Mouse (Mus musculus) midbrain, embryonic 14.5 days (tissue): ENCODE measurements around the gene Sult2b1. TPM values are rescaled to one million over a fixed set of nuclear protein-coding genes. Genes with fewer than 3 reads are reported as not detected.

Experiments
- ATAC-seq: fragments of 200-750 bp; cut with Nextera tagmentation; 2 replicates; pipeline ENCODE4 v1.8.0; 2017; ENCODE audit warnings: moderate number of reproducible peaks, moderate library complexity; ENCODE audit not compliant: low FRiP score, low TSS enrichment
- DNase-seq: peaks from one replicate; pipeline ENCODE4 v3.0.0-alpha.2; 2015
- H3K27ac ChIP-seq: fragments of 300-500 bp; sonication (generic); replicated peaks from 2 replicates; pipeline ENCODE4 v1.5.1; 2014; ENCODE audit warnings: mild to moderate bottlenecking, low read depth, low read length, moderate library complexity
- H3K27me3 ChIP-seq: fragments of 300-500 bp; sonication (generic); 2 replicates; pipeline ENCODE4 v1.6.1; 2014; ENCODE audit warnings: low read length, control low read depth, mixed read lengths; ENCODE audit not compliant: control insufficient read depth, insufficient read depth
- H3K36me3 ChIP-seq: fragments of 300-500 bp; sonication (generic); 2 replicates; pipeline ENCODE4 v1.6.1; 2014; ENCODE audit warnings: low read length, control low read depth; ENCODE audit not compliant: control insufficient read depth, insufficient read depth
- H3K4me1 ChIP-seq: fragments of 300-500 bp; sonication (generic); 2 replicates; pipeline ENCODE4 v1.6.1; 2014; ENCODE audit warnings: mild to moderate bottlenecking, antibody characterized with exemption, low read length, control low read depth; ENCODE audit not compliant: control insufficient read depth, insufficient read depth
- H3K4me2 ChIP-seq: fragments of 300-500 bp; sonication (generic); 2 replicates; pipeline ENCODE4 v1.6.1; 2014; ENCODE audit warnings: mild to moderate bottlenecking, low read length, moderate library complexity
- H3K4me3 ChIP-seq: fragments of 300-500 bp; sonication (generic); replicated peaks from 2 replicates; pipeline ENCODE4 v1.5.1; 2014; ENCODE audit warnings: low read depth, low read length
- H3K9ac ChIP-seq: fragments of 300-500 bp; sonication (generic); replicated peaks from 2 replicates; pipeline ENCODE4 v1.6.1; 2014; ENCODE audit warnings: mild to moderate bottlenecking, low read length, moderate library complexity
- H3K9me3 ChIP-seq: fragments of 300-500 bp; sonication (generic); 2 replicates; pipeline ENCODE4 v1.6.1; 2016; ENCODE audit warnings: low read length, control low read depth, mixed read lengths; ENCODE audit not compliant: control insufficient read depth
- WGBS: fragments of 180-500 bp; shearing (Covaris S2); extraction: QIAGEN DNeasy Blood & Tissue Kit; methylation state at CpG from one replicate; pipeline ENCODE4 v1.1.7; 2014; 5-methylcytosine and 5-hydroxymethylcytosine counted together
- polyA plus RNA-seq: library from polyadenylated mRNA; unstranded; fragments of >200 nt; fragmentation: Nextera tagmentation; extraction: Ambion mirVana; gene quantifications from 2 replicates; pipeline ENCODE4 v1.2.1, GENCODE M21; 2014

Gene Sult2b1
- polyA plus RNA-seq, 1 experiment from 2014 or later: 5.2 TPM

GRCm38 (mm10) chr7:45797661-45798510 is 13.4 kb upstream of the Sult2b1 start:
- Histone ChIP-seq H3K4me3 (peak overlapping the region; percentile 22), H3K4me2 (peak overlapping the region; percentile 51), H3K27me3 (0 out of 2 replicates have a peak, but pooled peaks cover 4% of the 10 kb centered on the region), H3K27ac (no peak overlapping the region), H3K9me3 (no peaks in the 10 kb centered on the region), H3K36me3 (peaks cover 91% of the 10 kb centered on the region), H3K9ac (peak overlapping the region; percentile 49), H3K4me1 (peaks cover 16% of the 10 kb centered on the region)
- WGBS: 2% methylated on average over 54 of the region's 60 CpGs
- ATAC-seq (no peak), DNase-seq (peak; percentile 51)

- DNase-seq (no peak), ATAC-seq (no peak)
- H3K27ac ChIP-seq: no peak overlapping the region
- no peak overlapping the region for H3K4me3 ChIP-seq
- peaks cover 91% of the 10 kb centered on the region for H3K36me3 ChIP-seq
- 0 out of 2 replicates have a peak, but pooled peaks cover 4% of the 10 kb centered on the region for H3K27me3 ChIP-seq
- H3K9ac ChIP-seq: peak overlapping the region; percentile 49
- no peaks in the 10 kb centered on the region for H3K9me3 ChIP-seq
- H3K4me1 ChIP-seq: peaks cover 16% of the 10 kb centered on the region
- 31% methylated on average over 6 of the region's 6 CpGs for WGBS
- no peak overlapping the region; the same call in 1 of the 2 replicates for H3K4me2 ChIP-seq
Measured at GRCm38 (mm10) chr7:45796950-45797349, 12.5 kb upstream of the Sult2b1 start.

- Histone ChIP-seq H3K9ac (no peak overlapping the region), H3K36me3 (peaks cover 92% of the 10 kb centered on the region), H3K27ac (no peak overlapping the region), H3K27me3 (0 out of 2 replicates have a peak, but pooled peaks cover 4% of the 10 kb centered on the region), H3K4me3 (no peak overlapping the region), H3K9me3 (no peaks in the 10 kb centered on the region), H3K4me2 (no peak overlapping the region), H3K4me1 (peaks cover 16% of the 10 kb centered on the region)
- DNase-seq (no peak), ATAC-seq (no peak)
- 96% methylated on average over 29 of the region's 29 CpGs for WGBS
Measured at GRCm38 (mm10) chr7:45794971-45795370, 10.5 kb upstream of the Sult2b1 start.

- Histone ChIP-seq H3K36me3 (peaks cover 97% of the 10 kb centered on the region), H3K4me2 (no peak overlapping the region), H3K4me3 (no peak overlapping the region), H3K9me3 (no peaks in the 10 kb centered on the region), H3K9ac (no peak overlapping the region), H3K27ac (no peak overlapping the region), H3K4me1 (peaks cover 16% of the 10 kb centered on the region), H3K27me3 (0 out of 2 replicates have a peak, but pooled peaks cover 4% of the 10 kb centered on the region)
- 88% methylated on average over 31 of the region's 44 CpGs for WGBS
- DNase-seq: no peak
- no peak for ATAC-seq
Measured at GRCm38 (mm10) chr7:45793969-45794585, 9.6 kb upstream of the Sult2b1 start.

GRCm38 (mm10) chr7:45793240-45793639 is 8.8 kb upstream of the Sult2b1 start:
- no peak overlapping the region for H3K4me3 ChIP-seq
- 88% methylated on average over 24 of the region's 24 CpGs for WGBS
- peaks cover 10% of the 10 kb centered on the region for H3K4me1 ChIP-seq
- ATAC-seq (no peak), DNase-seq (no peak)
- H3K27me3 ChIP-seq: 0 out of 2 replicates have a peak, but pooled peaks cover 4% of the 10 kb centered on the region
- no peak overlapping the region for H3K4me2 ChIP-seq
- H3K9me3 ChIP-seq: no peaks in the 10 kb centered on the region
- H3K9ac ChIP-seq: no peak overlapping the region
- no peak overlapping the region for H3K27ac ChIP-seq
- peaks cover 100% of the 10 kb centered on the region for H3K36me3 ChIP-seq

GRCm38 (mm10) chr7:45791756-45792490 is 7.5 kb upstream of the Sult2b1 start:
- H3K4me1 ChIP-seq: peaks cover 6% of the 10 kb centered on the region
- H3K27ac ChIP-seq: no peak overlapping the region
- H3K4me3 ChIP-seq: no peak overlapping the region
- no peaks in the 10 kb centered on the region for H3K9me3 ChIP-seq
- 0 out of 2 replicates have a peak, but pooled peaks cover 4% of the 10 kb centered on the region for H3K27me3 ChIP-seq
- no peak overlapping the region for H3K9ac ChIP-seq
- H3K36me3 ChIP-seq: peaks cover 99% of the 10 kb centered on the region
- 74% methylated on average over 17 of the region's 17 CpGs for WGBS
- ATAC-seq (no peak), DNase-seq (no peak)
- no peak overlapping the region for H3K4me2 ChIP-seq

- no peak overlapping the region for H3K9ac ChIP-seq
- peaks cover 15% of the 10 kb centered on the region for H3K4me1 ChIP-seq
- DNase-seq (no peak), ATAC-seq (no peak)
- H3K36me3 ChIP-seq: peaks cover 87% of the 10 kb centered on the region
- no peak overlapping the region for H3K27ac ChIP-seq
- H3K9me3 ChIP-seq: no peaks in the 10 kb centered on the region
- no peak overlapping the region for H3K4me3 ChIP-seq
- H3K27me3 ChIP-seq: no peaks in the 10 kb centered on the region
- WGBS: 88% methylated on average over 6 of the region's 6 CpGs
- H3K4me2 ChIP-seq: no peak overlapping the region
Measured at GRCm38 (mm10) chr7:45790721-45791120, 6.3 kb upstream of the Sult2b1 start.

GRCm38 (mm10) chr7:45787642-45788041 is 3.2 kb upstream of the Sult2b1 start:
- Histone ChIP-seq H3K4me3 (no peak overlapping the region), H3K4me1 (peaks cover 20% of the 10 kb centered on the region), H3K36me3 (peaks cover 57% of the 10 kb centered on the region), H3K27me3 (no peaks in the 10 kb centered on the region), H3K27ac (no peak overlapping the region), H3K9me3 (no peaks in the 10 kb centered on the region), H3K9ac (no peak overlapping the region), H3K4me2 (peak overlapping the region; percentile 90)
- WGBS: 88% methylated on average over 22 of the region's 22 CpGs
- DNase-seq (no peak), ATAC-seq (no peak)
